Mouse (Mus musculus) lung, postnatal 0 days (tissue): ENCODE measurements around the gene Ogfod2.

Experiments
- CTCF ChIP-seq: IDR thresholded peaks from 2 replicates; pipeline ENCODE4 v1.5.1; 2016; ENCODE audit warnings: antibody characterized with exemption, mild to moderate bottlenecking
- EP300 ChIP-seq: IDR thresholded peaks from 2 replicates; pipeline ENCODE4 v1.6.1; 2016; ENCODE audit warnings: antibody characterized with exemption, mild to moderate bottlenecking, control low read depth

DNA sequence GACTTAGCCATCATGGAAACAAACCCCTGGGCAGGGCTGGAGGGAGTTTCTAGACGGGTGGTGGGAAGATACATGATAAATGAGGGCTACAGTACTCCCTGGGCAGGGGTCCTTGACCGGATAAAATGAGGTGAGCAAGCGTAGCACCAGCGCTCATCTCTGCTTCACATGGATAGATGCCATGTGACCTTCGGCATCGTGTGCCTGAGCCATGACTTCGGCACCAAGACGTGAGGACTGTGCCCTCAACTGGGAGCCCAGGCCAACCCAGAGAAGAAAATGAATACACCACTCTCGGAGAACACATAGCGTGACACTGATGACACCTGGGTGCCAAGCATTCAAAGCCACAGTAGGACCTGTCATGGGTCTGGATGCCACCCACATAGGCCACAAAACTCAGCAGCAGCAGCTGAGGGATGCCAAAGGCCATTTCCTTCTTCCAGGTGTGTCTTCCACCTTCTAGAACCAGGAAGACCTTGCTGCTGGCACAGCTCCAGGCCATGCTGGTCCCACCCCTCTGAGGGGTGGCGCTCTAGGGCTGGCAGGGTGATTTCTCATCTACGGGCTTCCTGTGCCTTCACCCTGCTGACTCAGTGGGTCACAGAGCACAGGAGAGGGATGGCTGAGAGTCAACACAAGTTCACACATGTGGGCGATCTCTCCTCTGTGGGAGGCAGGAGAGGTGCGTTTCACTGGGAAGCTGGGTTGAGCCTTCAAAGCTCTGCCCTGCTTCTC is 28.1 kb upstream of the Ogfod2 start:
- TF ChIP-seq CTCF = no peak
- no peak for TF ChIP-seq EP300
